Mouse (Mus musculus): Measurements from ENCODE around the gene Ankrd11.

Gene Ankrd11

GRCm38 (mm10) chr8:123005328-123005727 lies 36.7 kb downstream of the Ankrd11 start:
- DNase-seq (ENCODE audit: low spot score in 2 of 2) = no peak

GRCm38 (mm10) chr8:123004033-123004922 lies 37.8 kb downstream of the Ankrd11 start:
- DNase-seq (ENCODE audit: low spot score in 2 of 2) = no peak

GRCm38 (mm10) chr8:123000311-123000710 lies 41.8 kb downstream of the Ankrd11 start:
- DNase-seq (ENCODE audit: low spot score in 2 of 2) = no peak

GRCm38 (mm10) chr8:122997963-122998362 lies 44.1 kb downstream of the Ankrd11 start:
- no peak for DNase-seq (ENCODE audit: low spot score in 2 of 2)

GRCm38 (mm10) chr8:122993740-122994139 lies 48.3 kb downstream of the Ankrd11 start:
- no peak for DNase-seq (ENCODE audit: low spot score in 2 of 2)

- DNase-seq (ENCODE audit: low spot score in 2 of 2) = no peak
Measured at GRCm38 (mm10) chr8:122993031-122993430, 49.0 kb downstream of the Ankrd11 start.

GRCm38 (mm10) chr8:122992296-122992695 lies 49.8 kb downstream of the Ankrd11 start:
- DNase-seq (ENCODE audit: low spot score in 2 of 2) = no peak

GRCm38 (mm10) chr8:122991368-122991767 lies 50.7 kb downstream of the Ankrd11 start:
- no peak for DNase-seq (ENCODE audit: low spot score in 2 of 2)

- no peak for DNase-seq (ENCODE audit: low spot score in 2 of 2)
Measured at GRCm38 (mm10) chr8:122989976-122990375, 52.1 kb downstream of the Ankrd11 start.

- no peak for DNase-seq (ENCODE audit: low spot score in 2 of 2)
Measured at GRCm38 (mm10) chr8:122988955-122989354, 53.1 kb downstream of the Ankrd11 start.

GRCm38 (mm10) chr8:122987255-122987654 lies 54.8 kb downstream of the Ankrd11 start:
- no peak for DNase-seq (ENCODE audit: low spot score in 2 of 2)

GRCm38 (mm10) chr8:122986501-122987184 lies 55.4 kb downstream of the Ankrd11 start:
- DNase-seq (ENCODE audit: low spot score in 2 of 2) = no peak

GRCm38 (mm10) chr8:122984175-122984574 lies 57.9 kb downstream of the Ankrd11 start:
- DNase-seq (ENCODE audit: low spot score in 2 of 2) = no peak

- DNase-seq (ENCODE audit: low spot score in 2 of 2) = no peak
Measured at GRCm38 (mm10) chr8:122983178-122983942, 58.7 kb downstream of the Ankrd11 start.

GRCm38 (mm10) chr8:122981646-122982045 lies 60.4 kb downstream of the Ankrd11 start:
- no peak for DNase-seq (ENCODE audit: low spot score in 2 of 2)

GRCm38 (mm10) chr8:122979865-122980509 lies 62.1 kb downstream of the Ankrd11 start:
- no peak for DNase-seq (ENCODE audit: low spot score in 2 of 2)

- DNase-seq (ENCODE audit: low spot score in 2 of 2) = no peak
Measured at GRCm38 (mm10) chr8:122979424-122979823, 62.7 kb downstream of the Ankrd11 start.

GRCm38 (mm10) chr8:122976046-122976445 lies 66.0 kb downstream of the Ankrd11 start:
- DNase-seq (ENCODE audit: low spot score in 2 of 2) = no peak

- no peak for DNase-seq (ENCODE audit: low spot score in 2 of 2)
Measured at GRCm38 (mm10) chr8:122969964-122970620, 72.0 kb downstream of the Ankrd11 start.

GRCm38 (mm10) chr8:122968145-122968544 lies 73.9 kb downstream of the Ankrd11 start:
- DNase-seq (ENCODE audit: low spot score in 2 of 2) = no peak

GRCm38 (mm10) chr8:122966638-122967037 lies 75.4 kb downstream of the Ankrd11 start:
- no peak for DNase-seq (ENCODE audit: low spot score in 2 of 2)

All from urinary bladder, postnatal 4 days (tissue).